Mouse (Mus musculus): ENCODE results near the gene Scn1b. TPM values are rescaled to one million over a fixed set of nuclear protein-coding genes. Genes with fewer than 3 reads are reported as not detected.

The Scn1b gene
- polyA plus RNA-seq, 1 experiment from 2014 or later: 3.4 TPM

DNA sequence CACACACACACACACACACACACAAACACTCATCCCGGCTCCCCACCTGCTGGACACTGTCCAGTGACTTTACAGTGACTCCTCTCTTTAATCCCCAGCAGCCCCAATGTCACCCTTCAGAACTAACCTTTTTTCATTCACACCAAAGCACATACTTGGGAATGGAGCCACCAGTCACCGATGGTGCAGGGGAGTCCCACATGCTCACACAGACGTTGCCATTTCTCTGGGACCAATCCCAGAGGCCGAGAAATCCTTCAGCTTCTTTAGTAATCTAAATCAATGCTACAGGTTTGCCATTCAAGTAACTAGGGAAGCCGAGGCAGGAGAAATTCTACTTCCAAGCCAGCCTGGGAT lies 52.1 kb downstream of the Scn1b start:
- ATAC-seq (ENCODE audit: insufficient number of reproducible peaks, insufficient read depth, low FRiP score, low read depth): no peak
- WGBS: 69% methylated on average over 5 of the region's 5 CpGs
- H3K4me3 ChIP-seq (ENCODE audit: control insufficient read depth in 1 of 2, insufficient read depth in 1 of 2, low read depth in 1 of 2, low read length in 2 of 2): no peak overlapping the region
- 0 out of 4 replicates have a peak, but pooled peaks cover 0 to 3% of the 10 kb centered on the region in 2 experiments for H3K4me1 ChIP-seq (ENCODE audit: control insufficient read depth in 2 of 2, insufficient read depth in 2 of 2, low read length in 2 of 2)
- H3K27ac ChIP-seq (replicated peaks in 1 of 2; ENCODE audit: control insufficient read depth in 1 of 2, insufficient read depth in 1 of 2, low read depth in 2 of 2, low read length in 2 of 2): no peak overlapping the region
- H3K27me3 ChIP-seq (ENCODE audit: control insufficient read depth, insufficient read depth, low read length): no peaks in the 10 kb centered on the region
- H3K9me3 ChIP-seq (ENCODE audit: control insufficient read depth, low read length): no peaks in the 10 kb centered on the region
- no peak overlapping the region for H3K9ac ChIP-seq (ENCODE audit: low read length)
- no peaks in the 10 kb centered on the region for H3K36me3 ChIP-seq (ENCODE audit: control insufficient read depth, insufficient read depth, low read length)
- H3K4me2 ChIP-seq (ENCODE audit: low read length): no peak overlapping the region

DNA sequence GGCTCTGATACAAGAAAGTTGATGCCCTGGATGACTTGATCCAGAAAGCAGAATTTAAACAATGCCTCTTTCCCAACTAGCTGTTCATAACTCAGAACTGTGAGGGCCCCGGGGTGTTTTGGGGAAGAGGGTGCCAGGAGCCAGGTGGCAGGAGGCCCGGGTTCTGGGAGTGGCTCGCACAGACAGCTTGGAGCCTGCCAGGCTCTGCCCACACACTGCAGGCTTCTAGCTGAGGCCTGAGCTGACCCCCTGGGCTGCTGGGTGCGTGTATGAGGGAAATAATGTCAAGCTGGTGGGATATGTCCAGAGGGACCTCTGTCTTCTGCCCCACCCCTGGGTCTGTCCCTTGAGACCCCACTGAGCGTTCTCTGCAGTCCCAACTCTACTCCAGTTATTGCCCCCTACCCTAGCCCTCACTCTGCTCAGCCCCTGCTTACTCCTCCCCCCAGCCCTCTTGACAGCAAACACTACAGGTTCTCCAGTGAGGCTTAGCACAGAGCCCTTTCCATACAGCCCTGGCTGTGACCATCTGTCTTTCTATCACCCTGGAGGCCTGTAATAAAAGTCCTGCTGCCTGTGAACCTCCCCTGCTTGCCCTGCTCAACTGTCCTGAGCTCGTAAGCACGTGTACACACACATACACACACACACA lies 52.6 kb downstream of the Scn1b start:
- H3K4me1 ChIP-seq (ENCODE audit: control insufficient read depth in 2 of 2, insufficient read depth in 2 of 2, low read length in 2 of 2): 0 out of 4 replicates have a peak, but pooled peaks cover 0 to 3% of the 10 kb centered on the region in 2 experiments
- H3K27me3 ChIP-seq (ENCODE audit: control insufficient read depth, insufficient read depth, low read length): no peaks in the 10 kb centered on the region
- no peak overlapping the region for H3K9ac ChIP-seq (ENCODE audit: low read length)
- H3K9me3 ChIP-seq (ENCODE audit: control insufficient read depth, low read length): no peaks in the 10 kb centered on the region
- H3K27ac ChIP-seq (replicated peaks in 1 of 2; ENCODE audit: control insufficient read depth in 1 of 2, insufficient read depth in 1 of 2, low read depth in 2 of 2, low read length in 2 of 2): no peak overlapping the region
- 66% methylated on average over 7 of the region's 7 CpGs for WGBS
- no peak for ATAC-seq (ENCODE audit: insufficient number of reproducible peaks, insufficient read depth, low FRiP score, low read depth)
- no peak overlapping the region for H3K4me2 ChIP-seq (ENCODE audit: low read length)
- no peaks in the 10 kb centered on the region for H3K36me3 ChIP-seq (ENCODE audit: control insufficient read depth, insufficient read depth, low read length)
- H3K4me3 ChIP-seq (ENCODE audit: control insufficient read depth in 1 of 2, insufficient read depth in 1 of 2, low read depth in 1 of 2, low read length in 2 of 2): no peak overlapping the region

GRCm38 (mm10) chr7:31073546-31073945 lies 53.3 kb downstream of the Scn1b start:
- H3K9ac ChIP-seq (ENCODE audit: low read length): no peak overlapping the region
- ATAC-seq (ENCODE audit: insufficient number of reproducible peaks, insufficient read depth, low FRiP score, low read depth): no peak
- H3K36me3 ChIP-seq (ENCODE audit: control insufficient read depth, insufficient read depth, low read length): no peaks in the 10 kb centered on the region
- no peaks in the 10 kb centered on the region for H3K27me3 ChIP-seq (ENCODE audit: control insufficient read depth, insufficient read depth, low read length)
- 0 out of 4 replicates have a peak, but pooled peaks cover 0 to 3% of the 10 kb centered on the region in 2 experiments for H3K4me1 ChIP-seq (ENCODE audit: control insufficient read depth in 2 of 2, insufficient read depth in 2 of 2, low read length in 2 of 2)
- H3K4me2 ChIP-seq (ENCODE audit: low read length): no peak overlapping the region
- no peak overlapping the region for H3K27ac ChIP-seq (replicated peaks in 1 of 2; ENCODE audit: control insufficient read depth in 1 of 2, insufficient read depth in 1 of 2, low read depth in 2 of 2, low read length in 2 of 2)
- no peak overlapping the region for H3K4me3 ChIP-seq (ENCODE audit: control insufficient read depth in 1 of 2, insufficient read depth in 1 of 2, low read depth in 1 of 2, low read length in 2 of 2)
- no peaks in the 10 kb centered on the region for H3K9me3 ChIP-seq (ENCODE audit: control insufficient read depth, low read length)

GRCm38 (mm10) chr7:31072326-31072725 lies 54.5 kb downstream of the Scn1b start:
- Histone ChIP-seq H3K4me1 (ENCODE audit: control insufficient read depth in 2 of 2, insufficient read depth in 2 of 2, low read length in 2 of 2) (0 out of 4 replicates have a peak, but pooled peaks cover 0 to 10% of the 10 kb centered on the region in 2 experiments), H3K36me3 (ENCODE audit: control insufficient read depth, insufficient read depth, low read length) (no peaks in the 10 kb centered on the region), H3K9me3 (ENCODE audit: control insufficient read depth, low read length) (no peaks in the 10 kb centered on the region), H3K27ac (replicated peaks in 1 of 2; ENCODE audit: control insufficient read depth in 1 of 2, insufficient read depth in 1 of 2, low read depth in 2 of 2, low read length in 2 of 2) (no peak overlapping the region), H3K27me3 (ENCODE audit: control insufficient read depth, insufficient read depth, low read length) (no peaks in the 10 kb centered on the region), H3K4me3 (ENCODE audit: control insufficient read depth in 1 of 2, insufficient read depth in 1 of 2, low read depth in 1 of 2, low read length in 2 of 2) (no peak overlapping the region), H3K4me2 (ENCODE audit: low read length) (no peak overlapping the region), H3K9ac (ENCODE audit: low read length) (no peak overlapping the region)
- 51% methylated on average over 9 of the region's 9 CpGs for WGBS
- ATAC-seq (ENCODE audit: insufficient number of reproducible peaks, insufficient read depth, low FRiP score, low read depth): no peak

- Histone ChIP-seq H3K9me3 (ENCODE audit: control insufficient read depth, low read length) (no peaks in the 10 kb centered on the region), H3K4me3 (ENCODE audit: control insufficient read depth in 1 of 2, insufficient read depth in 1 of 2, low read depth in 1 of 2, low read length in 2 of 2) (no peak overlapping the region), H3K9ac (ENCODE audit: low read length) (no peak overlapping the region), H3K36me3 (ENCODE audit: control insufficient read depth, insufficient read depth, low read length) (no peaks in the 10 kb centered on the region), H3K4me2 (ENCODE audit: low read length) (no peak overlapping the region), H3K27me3 (ENCODE audit: control insufficient read depth, insufficient read depth, low read length) (no peaks in the 10 kb centered on the region), H3K27ac (replicated peaks in 1 of 2; ENCODE audit: control insufficient read depth in 1 of 2, insufficient read depth in 1 of 2, low read depth in 2 of 2, low read length in 2 of 2) (no peak overlapping the region), H3K4me1 (ENCODE audit: control insufficient read depth in 2 of 2, insufficient read depth in 2 of 2, low read length in 2 of 2) (0 out of 4 replicates have a peak, but pooled peaks cover 0 to 10% of the 10 kb centered on the region in 2 experiments)
- ATAC-seq (ENCODE audit: insufficient number of reproducible peaks, insufficient read depth, low FRiP score, low read depth): no peak
- 84% methylated on average over 6 of the region's 6 CpGs for WGBS
Measured at GRCm38 (mm10) chr7:31070324-31070723, 56.5 kb downstream of the Scn1b start.

- H3K27me3 ChIP-seq (ENCODE audit: control insufficient read depth, insufficient read depth, low read length): no peaks in the 10 kb centered on the region
- no peaks in the 10 kb centered on the region for H3K36me3 ChIP-seq (ENCODE audit: control insufficient read depth, insufficient read depth, low read length)
- no peak for ATAC-seq (ENCODE audit: insufficient number of reproducible peaks, insufficient read depth, low FRiP score, low read depth)
- no peak overlapping the region for H3K27ac ChIP-seq (replicated peaks in 1 of 2; ENCODE audit: control insufficient read depth in 1 of 2, insufficient read depth in 1 of 2, low read depth in 2 of 2, low read length in 2 of 2)
- no peaks in the 10 kb centered on the region for H3K9me3 ChIP-seq (ENCODE audit: control insufficient read depth, low read length)
- WGBS: 81% methylated on average over 14 of the region's 14 CpGs
- no peak overlapping the region for H3K4me3 ChIP-seq (ENCODE audit: control insufficient read depth in 1 of 2, insufficient read depth in 1 of 2, low read depth in 1 of 2, low read length in 2 of 2)
- 0 out of 4 replicates have a peak, but pooled peaks cover 0 to 10% of the 10 kb centered on the region in 2 experiments for H3K4me1 ChIP-seq (ENCODE audit: control insufficient read depth in 2 of 2, insufficient read depth in 2 of 2, low read length in 2 of 2)
- H3K9ac ChIP-seq (ENCODE audit: low read length): no peak overlapping the region
- H3K4me2 ChIP-seq (ENCODE audit: low read length): no peak overlapping the region
Measured at GRCm38 (mm10) chr7:31069491-31069890, 57.3 kb downstream of the Scn1b start.

- Histone ChIP-seq H3K27me3 (ENCODE audit: control insufficient read depth, insufficient read depth, low read length) (no peaks in the 10 kb centered on the region), H3K27ac (replicated peaks in 1 of 2; ENCODE audit: control insufficient read depth in 1 of 2, insufficient read depth in 1 of 2, low read depth in 2 of 2, low read length in 2 of 2) (no peak overlapping the region), H3K9ac (ENCODE audit: low read length) (no peak overlapping the region), H3K4me1 (ENCODE audit: control insufficient read depth in 2 of 2, insufficient read depth in 2 of 2, low read length in 2 of 2) (0 out of 4 replicates have a peak, but pooled peaks cover 0 to 10% of the 10 kb centered on the region in 2 experiments), H3K9me3 (ENCODE audit: control insufficient read depth, low read length) (no peaks in the 10 kb centered on the region), H3K4me3 (ENCODE audit: control insufficient read depth in 1 of 2, insufficient read depth in 1 of 2, low read depth in 1 of 2, low read length in 2 of 2) (no peak overlapping the region), H3K36me3 (ENCODE audit: control insufficient read depth, insufficient read depth, low read length) (no peaks in the 10 kb centered on the region), H3K4me2 (ENCODE audit: low read length) (no peak overlapping the region)
- ATAC-seq (ENCODE audit: insufficient number of reproducible peaks, insufficient read depth, low FRiP score, low read depth): no peak
- 33% methylated on average over 5 of the region's 5 CpGs for WGBS
Measured at GRCm38 (mm10) chr7:31067836-31068235, 59.0 kb downstream of the Scn1b start.

All from heart, embryonic 14.5 days (tissue).